In the genomic region with DNA sequence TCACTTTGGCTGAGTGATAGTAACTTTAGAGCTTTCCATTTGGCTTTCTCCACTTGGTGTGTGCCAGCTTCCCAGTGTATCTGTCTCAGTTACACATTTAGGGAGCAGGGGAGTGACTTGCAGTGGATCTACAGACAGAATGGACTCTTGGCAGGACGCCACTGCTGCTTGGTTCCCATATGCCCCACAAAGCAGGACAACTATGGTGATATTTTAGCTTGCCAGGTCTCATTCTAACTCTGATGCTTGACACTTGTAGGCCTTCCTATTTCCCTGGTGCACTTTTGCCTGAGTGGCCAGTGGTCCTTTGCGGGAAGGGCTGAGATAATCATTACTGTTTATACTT, we compare ENCODE assay signal across 8 mouse cellular contexts. TPM values are rescaled to one million over a fixed set of nuclear protein-coding genes. Genes with fewer than 3 reads are reported as not detected.
DNase-seq lines count a peak whose midpoint lies in the region; ATAC-seq lines count a peak whose summit lies in the region.

No protein-coding gene starts in this region.

- no peak for DNase-seq in frontal cortex, adult 2 months (ENCODE audit: extremely low spot score in 1 of 2, low spot score in 1 of 2)
- peak; percentile 54 for DNase-seq in midbrain, embryonic 14.5 days
- no peak for DNase-seq in thymus, postnatal 14 days
- no peak for DNase-seq in thymus, postnatal 10 days (ENCODE audit: low spot score in 2 of 2)

- no peak overlapping the region for H3K9ac ChIP-seq in midbrain, embryonic 14.5 days (replicated peaks; ENCODE audit: low read length)
- H3K9ac ChIP-seq in midbrain, embryonic 15.5 days, result no peak overlapping the region
- H3K9ac ChIP-seq in embryonic facial prominence, embryonic 12.5 days, result no peak overlapping the region
- H3K9ac ChIP-seq in limb, embryonic 12.5 days (replicated peaks), result no peak overlapping the region

- H3K4me3 ChIP-seq in midbrain, embryonic 14.5 days (replicated peaks; ENCODE audit: low read depth, low read length), result no peak overlapping the region
- no peak overlapping the region for H3K4me3 ChIP-seq in midbrain, embryonic 15.5 days
- H3K4me3 ChIP-seq in embryonic facial prominence, embryonic 12.5 days, result no peak overlapping the region
- H3K4me3 ChIP-seq in limb, embryonic 12.5 days (replicated peaks), result no peak overlapping the region

- H3K4me2 ChIP-seq in midbrain, embryonic 14.5 days (ENCODE audit: low read length), result no peak overlapping the region
- H3K4me2 ChIP-seq in midbrain, embryonic 15.5 days, result no peak overlapping the region
- H3K4me2 ChIP-seq in embryonic facial prominence, embryonic 12.5 days (replicated peaks), result no peak overlapping the region
- no peak overlapping the region for H3K4me2 ChIP-seq in limb, embryonic 12.5 days

- H3K27me3 ChIP-seq in midbrain, embryonic 14.5 days (ENCODE audit: control insufficient read depth, insufficient read depth, low read length), result no peaks in the 10 kb centered on the region
- H3K27me3 ChIP-seq in midbrain, embryonic 15.5 days (replicated peaks), result no peaks in the 10 kb centered on the region
- H3K27me3 ChIP-seq in embryonic facial prominence, embryonic 12.5 days, result no peaks in the 10 kb centered on the region
- no peaks in the 10 kb centered on the region for H3K27me3 ChIP-seq in limb, embryonic 12.5 days

- H3K36me3 ChIP-seq in midbrain, embryonic 14.5 days (ENCODE audit: control insufficient read depth, insufficient read depth, low read length), result no peaks in the 10 kb centered on the region
- no peaks in the 10 kb centered on the region for H3K36me3 ChIP-seq in midbrain, embryonic 15.5 days (replicated peaks)
- H3K36me3 ChIP-seq in embryonic facial prominence, embryonic 12.5 days, result no peaks in the 10 kb centered on the region
- no peaks in the 10 kb centered on the region for H3K36me3 ChIP-seq in limb, embryonic 12.5 days

- WGBS in midbrain, embryonic 14.5 days, result 80% methylated on average over 2 of the region's 2 CpGs
- 74% methylated on average over 2 of the region's 2 CpGs for WGBS in midbrain, embryonic 15.5 days
- WGBS in embryonic facial prominence, embryonic 12.5 days, result 72% methylated on average over 2 of the region's 2 CpGs
- WGBS in limb, embryonic 12.5 days, result 76% methylated on average over 2 of the region's 2 CpGs

- no peak overlapping the region for H3K27ac ChIP-seq in midbrain, embryonic 14.5 days (replicated peaks; ENCODE audit: low read depth, low read length)
- H3K27ac ChIP-seq in midbrain, embryonic 15.5 days, result no peak overlapping the region
- peak overlapping the region; percentile 76 for H3K27ac ChIP-seq in embryonic facial prominence, embryonic 12.5 days
- H3K27ac ChIP-seq in limb, embryonic 12.5 days, result peak overlapping the region; percentile 67

- 0 out of 2 replicates have a peak, but pooled peaks have one; percentile 26 for ATAC-seq in frontal cortex, adult (ENCODE audit: low TSS enrichment)
- no peak for ATAC-seq in midbrain, embryonic 14.5 days (ENCODE audit: low FRiP score, low TSS enrichment)
- no peak for ATAC-seq in midbrain, embryonic 15.5 days (replicated peaks)
- ATAC-seq in embryonic facial prominence, embryonic 12.5 days (ENCODE audit: insufficient number of reproducible peaks, insufficient read depth, low FRiP score, low TSS enrichment), result no peak
- no peak for ATAC-seq in limb, embryonic 12.5 days (ENCODE audit: insufficient number of reproducible peaks, insufficient read depth, low FRiP score, low TSS enrichment, low read depth)

- H3K4me1 ChIP-seq in midbrain, embryonic 14.5 days (ENCODE audit: control insufficient read depth, insufficient read depth, low read length), result peaks cover 3% of the 10 kb centered on the region; the same call in 1 of the 2 replicates
- peaks cover 12% of the 10 kb centered on the region for H3K4me1 ChIP-seq in midbrain, embryonic 15.5 days
- peaks cover 3% of the 10 kb centered on the region; the same call in 1 of the 2 replicates for H3K4me1 ChIP-seq in embryonic facial prominence, embryonic 12.5 days
- H3K4me1 ChIP-seq in limb, embryonic 12.5 days (replicated peaks), result peaks cover 6% of the 10 kb centered on the region

- no peaks in the 10 kb centered on the region for H3K9me3 ChIP-seq in midbrain, embryonic 14.5 days (ENCODE audit: control insufficient read depth, low read length)
- no peaks in the 10 kb centered on the region for H3K9me3 ChIP-seq in midbrain, embryonic 15.5 days
- no peaks in the 10 kb centered on the region for H3K9me3 ChIP-seq in embryonic facial prominence, embryonic 12.5 days
- H3K9me3 ChIP-seq in limb, embryonic 12.5 days, result no peaks in the 10 kb centered on the region

RNA-seq across cellular contexts. Expression of gene Psmg4, which starts 6.0 kb away (rescaled TPM):
- 47.9 and 61.2 TPM in 2 replicates for polyA plus RNA-seq in frontal cortex, adult 2 months (2012; rRNA removed)
- polyA plus RNA-seq in midbrain, embryonic 14.5 days (2014; fragmentation: Nextera tagmentation; extraction: Ambion mirVana), result 79.2 and 96.7 TPM in 2 replicates
- polyA plus RNA-seq in midbrain, embryonic 15.5 days (2015; fragmentation: Nextera tagmentation; extraction: Ambion mirVana), result 66.6 and 69.2 TPM in 2 replicates
- 111 TPM in 2 replicates for polyA plus RNA-seq in embryonic facial prominence, embryonic 12.5 days (2016; fragmentation: Nextera tagmentation; extraction: Ambion mirVana)
- polyA plus RNA-seq in limb, embryonic 12.5 days (2016; fragmentation: Nextera tagmentation; extraction: Ambion mirVana), result 102 and 106 TPM in 2 replicates

RNA-seq across cellular contexts. Expression of gene Tubb2b, which starts 26.5 kb away (rescaled TPM):
- polyA plus RNA-seq in frontal cortex, adult 2 months (2012; rRNA removed), result 387 and 426 TPM in 2 replicates
- polyA plus RNA-seq in midbrain, embryonic 14.5 days (2014; fragmentation: Nextera tagmentation; extraction: Ambion mirVana), result 758 and 1,005 TPM in 2 replicates
- 1,126 and 1,130 TPM in 2 replicates for polyA plus RNA-seq in midbrain, embryonic 15.5 days (2015; fragmentation: Nextera tagmentation; extraction: Ambion mirVana)
- 66.5 and 77.7 TPM in 2 replicates for polyA plus RNA-seq in embryonic facial prominence, embryonic 12.5 days (2016; fragmentation: Nextera tagmentation; extraction: Ambion mirVana)
- polyA plus RNA-seq in limb, embryonic 12.5 days (2016; fragmentation: Nextera tagmentation; extraction: Ambion mirVana), result 25.6 and 27.1 TPM in 2 replicates

Comparison
In these comparisons a context has a peak if more than half of its experiments do, and no peak if none do; other contexts are left out.
1. H3K27ac ChIP-seq: peak in embryonic facial prominence, embryonic 12.5 days (single experiment) and limb, embryonic 12.5 days (single experiment); none in midbrain, embryonic 14.5 days (single experiment) and midbrain, embryonic 15.5 days (single experiment).